8 mouse cellular contexts compared by ENCODE assay signal in the genomic region with DNA sequence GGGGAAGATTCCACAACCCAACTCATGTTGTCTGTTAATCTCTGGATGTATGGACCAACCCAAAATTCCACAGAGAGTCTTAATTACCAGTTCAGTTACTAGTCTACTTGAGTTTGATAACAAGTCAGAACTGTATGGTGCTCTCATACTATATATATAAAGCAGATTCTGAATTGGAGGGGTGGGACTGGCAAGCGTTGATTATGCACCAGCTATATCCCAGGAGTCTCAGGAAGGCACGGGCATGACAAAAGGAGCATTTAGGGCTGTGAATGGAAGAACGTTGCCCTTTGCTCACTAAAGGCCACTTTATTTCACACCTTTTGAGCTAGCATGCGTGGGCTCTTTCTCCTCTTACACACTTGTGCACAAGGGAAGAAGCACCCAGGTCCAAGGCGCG. TPM values are rescaled to one million over a fixed set of nuclear protein-coding genes. Genes with fewer than 3 reads are reported as not detected.
A peak's percentile ranks its signal among the peaks of the same experiment; 100 is the strongest.
DNase-seq lines count a peak whose midpoint lies in the region; ATAC-seq and TF ChIP-seq lines count a peak whose summit lies in the region.

No protein-coding gene starts in this region.

- no peak for TF ChIP-seq EP300 in liver, postnatal 0 days (IDR thresholded peaks at IDR 0.05; ENCODE audit: low read depth)

- no peaks in the 10 kb centered on the region for H3K36me3 ChIP-seq in heart, embryonic 14.5 days (ENCODE audit: control insufficient read depth, insufficient read depth, low read length)
- H3K36me3 ChIP-seq in ES-E14 (ENCODE audit: control insufficient read depth, insufficient read depth, low read length, poor library complexity, severe bottlenecking), result no peaks in the 10 kb centered on the region
- no peaks in the 10 kb centered on the region for H3K36me3 ChIP-seq in forebrain, embryonic 16.5 days (ENCODE audit: control insufficient read depth, insufficient read depth)
- no peaks in the 10 kb centered on the region for H3K36me3 ChIP-seq in liver, postnatal 0 days (replicated peaks; ENCODE audit: insufficient read depth, low read length)

- H3K27ac ChIP-seq in heart, embryonic 14.5 days (replicated peaks in 1 of 2; ENCODE audit: control insufficient read depth in 1 of 2, insufficient read depth in 1 of 2, low read depth in 2 of 2, low read length in 2 of 2), result no peak overlapping the region
- H3K27ac ChIP-seq in ES-E14 (ENCODE audit: insufficient read depth, low read depth, low read length, poor library complexity, severe bottlenecking), result no peak overlapping the region
- no peak overlapping the region for H3K27ac ChIP-seq in forebrain, embryonic 16.5 days (ENCODE audit: low read length)
- no peak overlapping the region for H3K27ac ChIP-seq in liver, postnatal 0 days (ENCODE audit: low read depth)

- H3K9me3 ChIP-seq in heart, embryonic 14.5 days (ENCODE audit: control insufficient read depth, low read length), result no peaks in the 10 kb centered on the region
- no peaks in the 10 kb centered on the region for H3K9me3 ChIP-seq in ES-E14 (ENCODE audit: control insufficient read depth, insufficient read depth, low read depth, low read length)
- H3K9me3 ChIP-seq in forebrain, embryonic 16.5 days (ENCODE audit: control insufficient read depth, low read length), result no peaks in the 10 kb centered on the region
- no peaks in the 10 kb centered on the region for H3K9me3 ChIP-seq in liver, postnatal 0 days (ENCODE audit: low read length)

- H3K27me3 ChIP-seq in heart, embryonic 14.5 days (ENCODE audit: control insufficient read depth, insufficient read depth, low read length), result peaks cover 32% of the 10 kb centered on the region
- peaks cover 5% of the 10 kb centered on the region; the same call in 1 of the 2 replicates for H3K27me3 ChIP-seq in forebrain, embryonic 16.5 days (replicated peaks; ENCODE audit: control insufficient read depth, insufficient read depth, low read length)
- H3K27me3 ChIP-seq in liver, postnatal 0 days (ENCODE audit: insufficient read depth, low read length), result peaks cover 35% of the 10 kb centered on the region

- in situ Hi-C loops in ES-E14 (cut with MboI; ENCODE audit: low sequenced_read_pairs in 2 of 2, unreplicated experiment in 2 of 2), result loop anchor here in 1 of 2 experiments (25.0 kb wide), 1 partner anchor 311 kb away; no protein-coding TSS in a partner anchor

- ATAC-seq in heart, embryonic 14.5 days (ENCODE audit: insufficient number of reproducible peaks, insufficient read depth, low FRiP score, low read depth), result no peak
- ATAC-seq in forebrain, embryonic 16.5 days, result peak; percentile 51
- no peak for ATAC-seq in liver, postnatal 0 days

- H3K4me3 ChIP-seq in heart, embryonic 14.5 days (ENCODE audit: control insufficient read depth in 1 of 2, insufficient read depth in 1 of 2, low read depth in 1 of 2, low read length in 2 of 2), result peak overlapping the region; percentile 65 to 66
- H3K4me3 ChIP-seq in ES-E14 (ENCODE audit: insufficient read depth in 1 of 2, low read depth in 1 of 2, low read length in 2 of 2, poor library complexity in 1 of 2, severe bottlenecking in 1 of 2), result peak overlapping the region; percentile 58 to 71
- H3K4me3 ChIP-seq in forebrain, embryonic 16.5 days (replicated peaks; ENCODE audit: low read length), result peak overlapping the region; percentile 79
- peak overlapping the region; percentile 73 for H3K4me3 ChIP-seq in liver, postnatal 0 days (ENCODE audit: low read depth, low read length)

- H3K4me1 ChIP-seq in heart, embryonic 14.5 days (ENCODE audit: control insufficient read depth in 2 of 2, insufficient read depth in 2 of 2, low read length in 2 of 2), result peaks cover 3 to 4% of the 10 kb centered on the region in 2 experiments; a peak in 2 of 4 replicates
- no peaks in the 10 kb centered on the region; a peak in 1 of 4 replicates for H3K4me1 ChIP-seq in ES-E14 (ENCODE audit: control insufficient read depth in 2 of 2, insufficient read depth in 2 of 2, low read length in 2 of 2, poor library complexity in 1 of 2)
- peaks cover 8% of the 10 kb centered on the region for H3K4me1 ChIP-seq in forebrain, embryonic 16.5 days (replicated peaks; ENCODE audit: control insufficient read depth, insufficient read depth, low read length)
- H3K4me1 ChIP-seq in liver, postnatal 0 days (ENCODE audit: insufficient read depth), result peaks cover 13% of the 10 kb centered on the region

- H3K4me2 ChIP-seq in heart, embryonic 14.5 days (ENCODE audit: low read length), result peak overlapping the region; percentile 97
- peak overlapping the region; percentile 88 for H3K4me2 ChIP-seq in forebrain, embryonic 16.5 days (ENCODE audit: low read length)
- peak overlapping the region; percentile 100 for H3K4me2 ChIP-seq in liver, postnatal 0 days (ENCODE audit: low read depth, low read length)

- intact Hi-C loops in left cerebral cortex, postnatal 4 days (cut with DNase I), result no loop called here

- 12% methylated on average over 6 of the region's 6 CpGs for WGBS in heart, embryonic 14.5 days
- 5% methylated on average over 6 of the region's 6 CpGs for WGBS in forebrain, embryonic 16.5 days
- 7% methylated on average over 6 of the region's 6 CpGs for WGBS in liver, postnatal 0 days (ENCODE audit: insufficient replicate concordance)

- H3K9ac ChIP-seq in heart, embryonic 14.5 days (ENCODE audit: low read length), result peak overlapping the region; percentile 69
- H3K9ac ChIP-seq in ES-E14 (ENCODE audit: insufficient read depth, low read depth, low read length, poor library complexity, severe bottlenecking), result 0 out of 2 replicates have a peak overlapping the region, but pooled peaks have one; percentile 35
- peak overlapping the region; percentile 83 for H3K9ac ChIP-seq in forebrain, embryonic 16.5 days (replicated peaks; ENCODE audit: low read depth, low read length)
- peak overlapping the region; percentile 70 for H3K9ac ChIP-seq in liver, postnatal 0 days (replicated peaks)

- no peak for TF ChIP-seq CTCF in liver, postnatal 0 days (IDR thresholded peaks at IDR 0.05; ENCODE audit: low read depth)

- DNase-seq in heart, postnatal 4 days, result no peak
- no peak for DNase-seq in ES-E14 (ENCODE audit: low read depth, low spot score)
- DNase-seq in liver, postnatal 0 days, result no peak
- DNase-seq in left cerebral cortex, postnatal 4 days, result no peak
- no peak for DNase-seq in cerebellum, adult 11 months
- DNase-seq in left cerebral cortex, adult 11 months (ENCODE audit: low spot score), result no peak

TF ChIP-seq in ES-E14, 5 proteins besides CTCF, POLR2A, EP300 and RAD21:
- TF ChIP-seq ZC3H11A (IDR thresholded peaks at IDR 0.05; ENCODE audit: borderline replicate concordance, low read depth, low read length) (no peak), CHD2 (IDR thresholded peaks at IDR 0.05; ENCODE audit: low read depth, low read length) (no peak), ZNF384 (IDR thresholded peaks at IDR 0.05; ENCODE audit: low read depth, low read length) (no peak), MAFK (IDR thresholded peaks at IDR 0.05; ENCODE audit: insufficient read depth, low read depth, low read length) (no peak), HCFC1 (IDR thresholded peaks at IDR 0.05; ENCODE audit: borderline replicate concordance, insufficient read depth, low read length) (no peak)

RNA-seq across cellular contexts. Expression of a gene that starts 0.5 kb away (rescaled TPM):
- polyA plus RNA-seq in heart, embryonic 14.5 days (2014; fragmentation: Nextera tagmentation; extraction: Ambion mirVana), result 0.55 and 0.62 TPM in 2 replicates
- total RNA-seq in heart, postnatal 4 days (2021), result under 1 TPM; 0.24 to 0.32 TPM
- total RNA-seq in ES-E14 (2012; rRNA removed), result 0.22 and 0.32 TPM in 2 replicates
- 0.78 and 1.6 TPM in 2 replicates for polyA plus RNA-seq in forebrain, embryonic 16.5 days (2015; fragmentation: Nextera tagmentation; extraction: Ambion mirVana)
- 0.20 and 0.30 TPM in 2 replicates for polyA plus RNA-seq in liver, postnatal 0 days (2015; fragmentation: Nextera tagmentation; extraction: Ambion mirVana)
- 1 to 10 TPM; 2.4 to 2.9 TPM for total RNA-seq in left cerebral cortex, postnatal 4 days (2021)

RNA-seq across cellular contexts. Expression of a gene that starts 24.7 kb away (rescaled TPM):
- 31.7 and 35.2 TPM in 2 replicates for polyA plus RNA-seq in heart, embryonic 14.5 days (2014; fragmentation: Nextera tagmentation; extraction: Ambion mirVana)
- total RNA-seq in heart, postnatal 4 days (2021), result 10 to 100 TPM; 21.3 to 25.3 TPM
- total RNA-seq in ES-E14 (2012; rRNA removed), result 31.5 and 42.8 TPM in 2 replicates
- polyA plus RNA-seq in forebrain, embryonic 16.5 days (2015; fragmentation: Nextera tagmentation; extraction: Ambion mirVana), result 17.7 and 21.1 TPM in 2 replicates
- 16.3 and 17.7 TPM in 2 replicates for polyA plus RNA-seq in liver, postnatal 0 days (2015; fragmentation: Nextera tagmentation; extraction: Ambion mirVana)
- total RNA-seq in left cerebral cortex, postnatal 4 days (2021), result 1 to 10 TPM; 3.5 to 3.8 TPM
